Mouse (Mus musculus) liver, embryonic 11.5 days (tissue): ENCODE data around the gene Shf. TPM values are rescaled to one million over a fixed set of nuclear protein-coding genes. Genes with fewer than 3 reads are reported as not detected.

Experiments used
- ATAC-seq: fragments of 200-750 bp; cut with Nextera tagmentation; replicated peaks from 2 replicates; pipeline ENCODE4 v1.8.0; 2017; ENCODE audit warnings: moderate number of reproducible peaks, mild to moderate bottlenecking, moderate TSS enrichment, moderate library complexity; ENCODE audit not compliant: low FRiP score
- DNase-seq: peaks from one replicate; pipeline ENCODE4 v3.0.0-alpha.2; 2017; ENCODE audit warnings: low spot score
- H3K27ac ChIP-seq: fragments of 300-500 bp; sonication (generic); 2 replicates; pipeline ENCODE4 v1.5.1; 2014; ENCODE audit warnings: mild to moderate bottlenecking, low read depth, low read length, control low read depth
- H3K27me3 ChIP-seq: fragments of 300-500 bp; sonication (generic); replicated peaks from 2 replicates; pipeline ENCODE4 v1.6.1; 2014; ENCODE audit warnings: low read length, mixed read lengths; ENCODE audit not compliant: control insufficient read depth, insufficient read depth
- H3K36me3 ChIP-seq: fragments of 300-500 bp; sonication (generic); 2 replicates; pipeline ENCODE4 v1.6.1; 2014; ENCODE audit warnings: mild to moderate bottlenecking, low read length, moderate library complexity, mixed read lengths; ENCODE audit not compliant: control insufficient read depth, insufficient read depth
- H3K4me1 ChIP-seq: fragments of 300-500 bp; sonication (generic); replicated peaks from 2 replicates; pipeline ENCODE4 v1.6.1; 2014; ENCODE audit warnings: low read length, mixed read lengths; ENCODE audit not compliant: control insufficient read depth, insufficient read depth
- H3K4me2 ChIP-seq: fragments of 300-500 bp; sonication (generic); 2 replicates; pipeline ENCODE4 v1.6.1; 2014; ENCODE audit warnings: mild to moderate bottlenecking, control low read depth, moderate library complexity
- H3K4me3 ChIP-seq: fragments of 300-500 bp; sonication (generic); 2 replicates; pipeline ENCODE4 v1.5.1; 2014; ENCODE audit warnings: low read depth, low read length, control low read depth
- H3K9ac ChIP-seq: fragments of 300-500 bp; sonication (generic); 2 replicates; pipeline ENCODE4 v1.6.1; 2014; ENCODE audit warnings: low read depth, low read length, control low read depth
- H3K9me3 ChIP-seq: fragments of 300-500 bp; sonication (generic); 2 replicates; pipeline ENCODE4 v1.6.1; 2016; ENCODE audit warnings: low read length, inconsistent platforms, mixed read lengths; ENCODE audit not compliant: control insufficient read depth
- WGBS: fragments of 180-500 bp; shearing (Covaris S2); extraction: QIAGEN DNeasy Blood & Tissue Kit; methylation state at CpG from one replicate; pipeline ENCODE4 v1.1.7; 2014; 5-methylcytosine and 5-hydroxymethylcytosine counted together
- polyA plus RNA-seq: library from polyadenylated mRNA; unstranded; fragments of >200 nt; fragmentation: Nextera tagmentation; extraction: Ambion mirVana; gene quantifications from 2 replicates; pipeline ENCODE4 v1.2.1, GENCODE M21; 2014

Gene Shf
- polyA plus RNA-seq, 1 experiment from 2014 or later = 2.5 TPM

DNA sequence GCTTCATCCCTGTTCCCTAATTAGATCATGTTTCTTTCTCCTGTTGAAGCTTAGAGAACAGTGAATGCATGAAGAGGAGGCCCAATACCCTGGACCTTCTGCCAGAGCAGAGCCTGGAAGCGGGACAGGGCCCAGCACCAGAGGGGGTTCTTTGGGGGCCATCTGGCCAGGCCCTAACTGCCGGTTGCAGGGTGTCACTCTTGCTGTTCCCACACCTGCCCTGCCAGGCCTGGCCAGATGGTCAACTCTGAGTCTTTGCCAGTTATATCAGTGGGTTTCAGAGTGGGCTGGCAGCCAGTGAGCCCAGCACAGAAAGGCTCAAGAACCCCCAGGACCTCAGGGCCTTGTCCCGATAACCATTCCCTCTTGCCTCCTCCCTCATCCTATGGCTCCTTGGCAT lies 2.9 kb downstream of the Shf start:
- H3K4me1 ChIP-seq = peaks cover 25% of the 10 kb centered on the region
- 92% methylated on average over 3 of the region's 3 CpGs for WGBS
- DNase-seq = no peak

DNA sequence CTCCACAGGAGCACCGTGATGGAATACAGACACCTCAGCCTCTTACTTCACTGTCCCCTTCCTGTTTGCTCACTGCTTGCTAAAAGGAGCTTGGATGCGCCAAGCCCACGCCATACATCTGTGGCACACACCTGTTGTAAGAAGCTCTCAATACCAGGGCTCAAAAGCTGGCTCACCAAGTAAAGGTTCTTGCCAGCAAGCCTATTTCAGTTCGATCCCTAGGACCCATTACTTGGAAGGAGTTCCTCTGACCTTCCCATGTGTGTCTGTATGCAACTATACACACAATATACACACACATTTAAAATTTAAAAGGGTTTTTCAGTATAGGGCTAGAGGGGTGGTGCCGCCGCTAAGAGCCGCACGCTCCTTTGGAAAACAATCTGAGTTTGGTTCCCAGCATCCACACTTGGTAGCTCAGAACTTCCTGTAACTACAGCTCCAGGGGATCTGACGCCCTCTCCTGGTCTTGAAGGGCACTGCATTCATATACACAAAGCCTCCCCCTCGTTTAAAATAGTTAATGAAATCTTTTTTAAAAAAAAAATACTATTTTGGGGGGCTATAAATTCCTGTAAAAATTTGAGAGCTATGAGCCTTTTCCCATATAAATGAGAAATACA lies 3.6 kb downstream of the Shf start:
- Histone ChIP-seq H3K4me2 (no peak overlapping the region), H3K9ac (no peak overlapping the region), H3K27me3 (no peaks in the 10 kb centered on the region), H3K9me3 (no peaks in the 10 kb centered on the region), H3K4me1 (peaks cover 25% of the 10 kb centered on the region), H3K36me3 (no peaks in the 10 kb centered on the region), H3K27ac (peak overlapping the region; percentile 27; the same call in 1 of the 2 replicates), H3K4me3 (no peak overlapping the region)
- no peak for ATAC-seq
- no peak for DNase-seq
- 81% methylated on average over 10 of the region's 10 CpGs for WGBS

More for the DNA sequence above, 2.9 kb downstream of the Shf start:
- no peaks in the 10 kb centered on the region; the same call in 1 of the 2 replicates for H3K27me3 ChIP-seq
- no peaks in the 10 kb centered on the region for H3K36me3 ChIP-seq
- no peaks in the 10 kb centered on the region for H3K9me3 ChIP-seq
- H3K4me2 ChIP-seq = no peak overlapping the region
- H3K9ac ChIP-seq = no peak overlapping the region
- ATAC-seq = no peak
- H3K27ac ChIP-seq = no peak overlapping the region
- H3K4me3 ChIP-seq = no peak overlapping the region

DNA sequence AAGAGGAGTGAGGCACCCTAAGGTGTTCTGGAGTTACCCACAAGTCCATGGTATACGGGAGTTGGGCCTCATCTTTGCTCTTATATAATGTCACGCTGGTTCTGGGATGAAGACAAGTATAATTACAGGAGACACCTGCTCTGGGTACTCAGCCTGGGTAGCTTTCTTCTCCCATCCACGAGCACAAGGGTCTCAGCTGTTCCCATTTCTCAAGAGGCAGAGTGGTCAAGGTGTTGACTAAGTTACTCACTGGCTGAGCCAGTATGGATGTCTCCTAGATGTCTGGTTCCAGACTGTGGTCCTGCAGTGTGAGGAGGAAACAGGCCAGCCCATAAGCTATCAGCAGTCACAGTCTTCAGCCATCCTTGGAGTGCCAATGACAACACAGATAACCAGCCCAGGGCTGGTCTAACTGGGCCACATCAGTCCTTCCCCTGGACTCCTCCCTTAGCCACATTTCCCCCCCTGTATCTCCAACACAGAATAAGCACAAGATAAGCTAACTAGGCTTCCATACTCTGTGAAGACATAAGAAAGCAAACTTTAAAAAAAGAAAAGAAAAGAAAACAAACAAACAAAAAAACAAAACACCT lies 4.5 kb downstream of the Shf start:
- Histone ChIP-seq H3K9ac (no peak overlapping the region), H3K4me2 (peak overlapping the region; percentile 36; the same call in 1 of the 2 replicates), H3K27me3 (no peaks in the 10 kb centered on the region), H3K36me3 (no peaks in the 10 kb centered on the region), H3K27ac (peak overlapping the region; percentile 63; the same call in 1 of the 2 replicates), H3K9me3 (no peaks in the 10 kb centered on the region), H3K4me1 (peaks cover 24% of the 10 kb centered on the region), H3K4me3 (no peak overlapping the region)
- 75% methylated on average over 3 of the region's 3 CpGs for WGBS
- peak; percentile 87 for ATAC-seq
- DNase-seq = no peak

DNA sequence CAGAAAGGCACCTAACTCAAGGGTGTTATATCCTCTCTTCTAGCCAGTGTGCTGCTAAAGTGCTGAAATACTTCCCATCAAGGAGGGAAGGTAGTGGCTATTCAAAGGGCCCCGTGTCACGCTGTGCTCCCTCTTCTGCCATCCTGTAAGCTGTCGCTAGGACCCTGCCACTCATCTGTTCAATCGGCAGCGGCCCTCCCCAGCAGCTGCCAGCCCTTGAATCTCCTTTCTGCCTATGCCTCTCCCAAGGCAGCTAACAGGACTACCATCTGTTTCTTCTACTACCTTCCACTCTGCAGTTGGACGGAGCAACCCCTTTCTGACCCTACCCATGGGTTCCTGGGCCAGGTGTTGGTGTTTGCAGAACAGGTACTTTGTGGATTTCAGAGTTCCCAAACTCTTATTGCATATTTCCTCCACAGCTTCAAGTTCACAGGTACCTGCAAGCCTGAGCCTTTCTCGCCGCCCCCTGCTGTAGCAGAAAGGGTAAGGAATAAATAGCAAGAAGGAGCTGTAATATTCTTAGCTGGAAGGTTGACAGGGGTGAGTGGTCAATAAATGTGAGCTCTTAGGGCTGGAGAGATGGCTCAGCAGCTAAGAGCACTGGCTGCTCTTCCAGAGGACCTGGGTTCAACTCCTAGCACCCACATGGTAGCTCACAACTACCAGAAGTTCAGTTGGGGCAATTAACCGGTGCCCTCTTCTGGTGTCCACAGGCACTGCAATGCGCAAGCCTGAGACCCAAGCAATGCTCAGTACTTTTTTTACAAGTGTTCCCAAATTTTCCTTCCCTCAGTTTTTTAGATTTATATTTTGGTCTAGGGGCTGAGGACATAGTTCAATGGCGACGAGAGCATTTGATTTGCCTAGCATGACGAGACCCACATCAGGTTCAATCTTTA lies 6.1 kb downstream of the Shf start:
- no peak for DNase-seq
- no peaks in the 10 kb centered on the region for H3K36me3 ChIP-seq
- H3K4me1 ChIP-seq = peaks cover 22% of the 10 kb centered on the region
- ATAC-seq = no peak
- WGBS = 88% methylated on average over 13 of the region's 13 CpGs
- no peak overlapping the region for H3K4me2 ChIP-seq
- H3K4me3 ChIP-seq = no peak overlapping the region
- H3K9me3 ChIP-seq = no peaks in the 10 kb centered on the region
- no peaks in the 10 kb centered on the region for H3K27me3 ChIP-seq
- no peak overlapping the region for H3K27ac ChIP-seq
- H3K9ac ChIP-seq = no peak overlapping the region

DNA sequence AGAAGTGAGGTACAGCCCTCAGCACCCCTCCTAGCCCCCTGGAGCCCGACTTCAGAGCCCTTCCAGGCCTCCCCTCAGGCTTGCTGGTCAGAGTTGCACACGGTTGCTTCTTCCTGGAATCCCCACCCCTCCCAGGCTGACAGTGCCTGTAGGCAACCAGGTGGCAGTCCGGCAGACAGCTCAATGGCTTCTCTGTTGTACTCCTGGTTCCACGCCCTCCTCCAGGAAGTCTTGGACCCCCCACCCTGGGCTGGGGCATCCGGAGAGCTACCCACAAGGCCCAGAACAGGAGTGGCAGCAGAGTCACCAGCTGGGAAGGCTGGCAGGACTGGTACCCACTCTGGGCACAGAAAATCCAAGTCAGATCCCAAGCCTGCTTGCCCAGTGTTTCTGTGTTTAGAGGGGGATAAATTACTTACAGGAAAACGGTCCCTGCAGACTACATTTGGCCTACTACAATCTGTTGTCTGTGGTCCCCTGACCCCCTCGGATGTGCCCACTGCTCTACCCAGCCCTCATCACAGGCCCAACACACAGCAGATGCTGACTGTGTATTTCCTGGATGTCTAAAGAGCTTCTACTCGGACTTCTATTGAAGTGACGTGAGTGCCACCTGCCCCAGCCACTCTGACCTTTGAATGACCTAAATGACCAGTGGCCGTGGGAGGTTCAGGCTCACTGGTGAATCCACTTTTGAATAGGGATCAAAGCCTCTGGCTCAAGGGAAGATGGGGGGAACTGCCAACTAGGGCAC lies 6.9 kb downstream of the Shf start:
- H3K36me3 ChIP-seq = no peaks in the 10 kb centered on the region
- 69% methylated on average over 10 of the region's 10 CpGs for WGBS
- H3K9ac ChIP-seq = no peak overlapping the region
- no peak for ATAC-seq
- no peak overlapping the region for H3K27ac ChIP-seq
- no peak overlapping the region for H3K4me2 ChIP-seq
- no peak for DNase-seq
- H3K27me3 ChIP-seq = no peaks in the 10 kb centered on the region
- peaks cover 18% of the 10 kb centered on the region for H3K4me1 ChIP-seq
- H3K4me3 ChIP-seq = no peak overlapping the region
- no peaks in the 10 kb centered on the region for H3K9me3 ChIP-seq

DNA sequence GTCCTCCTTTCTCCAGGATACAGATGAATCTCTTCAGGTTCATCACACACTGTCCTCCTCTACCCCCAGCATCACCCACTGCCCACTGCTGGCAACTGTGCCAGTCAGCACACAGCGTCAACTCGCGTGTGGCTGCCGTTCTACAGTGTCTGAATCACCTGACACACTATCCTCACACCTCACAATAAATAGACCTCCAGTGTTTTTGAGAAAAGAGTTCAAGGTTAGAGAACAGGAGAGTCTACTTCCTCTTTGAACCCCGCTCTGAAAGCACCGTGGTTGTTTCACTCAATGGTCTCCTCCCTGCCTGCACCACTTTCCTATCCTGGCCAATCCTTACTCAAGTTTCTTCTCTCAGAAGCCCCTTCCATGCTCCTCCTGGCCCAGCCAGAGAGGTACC lies 7.8 kb downstream of the Shf start:
- 80% methylated on average over 6 of the region's 6 CpGs for WGBS
- no peak overlapping the region for H3K9ac ChIP-seq
- no peak for ATAC-seq

DNA sequence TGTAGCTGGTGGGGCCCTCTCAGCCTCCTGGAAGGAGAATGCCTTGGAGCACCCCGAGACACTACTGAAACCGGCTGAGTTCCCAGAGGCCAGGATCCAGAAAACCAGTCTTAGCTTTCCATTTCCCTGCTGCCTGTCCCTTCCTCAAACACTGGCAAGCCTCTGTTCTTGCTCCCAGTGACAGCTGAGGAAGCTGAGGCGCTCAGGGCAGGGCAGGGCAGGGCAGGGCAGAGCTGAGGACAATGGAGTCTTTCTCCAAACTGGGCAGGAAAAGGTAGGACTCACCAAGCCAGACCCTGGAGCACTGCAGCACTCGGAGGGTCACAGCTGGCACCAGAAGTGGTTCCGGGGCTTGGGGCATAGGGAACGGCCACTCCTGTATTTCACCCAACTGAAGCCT lies 8.7 kb downstream of the Shf start:
- Histone ChIP-seq H3K27ac (no peak overlapping the region), H3K9ac (no peak overlapping the region), H3K36me3 (no peaks in the 10 kb centered on the region), H3K9me3 (no peaks in the 10 kb centered on the region), H3K4me3 (no peak overlapping the region), H3K4me1 (peaks cover 12% of the 10 kb centered on the region), H3K27me3 (no peaks in the 10 kb centered on the region), H3K4me2 (no peak overlapping the region)
- ATAC-seq (no peak), DNase-seq (no peak)
- WGBS = 86% methylated on average over 6 of the region's 6 CpGs

More for the DNA sequence above, 7.8 kb downstream of the Shf start:
- H3K4me1 ChIP-seq = peaks cover 12% of the 10 kb centered on the region
- H3K4me2 ChIP-seq = no peak overlapping the region
- H3K27ac ChIP-seq = no peak overlapping the region
- H3K9me3 ChIP-seq = no peaks in the 10 kb centered on the region
- no peaks in the 10 kb centered on the region for H3K27me3 ChIP-seq
- DNase-seq = no peak
- H3K36me3 ChIP-seq = no peaks in the 10 kb centered on the region
- H3K4me3 ChIP-seq = no peak overlapping the region

DNA sequence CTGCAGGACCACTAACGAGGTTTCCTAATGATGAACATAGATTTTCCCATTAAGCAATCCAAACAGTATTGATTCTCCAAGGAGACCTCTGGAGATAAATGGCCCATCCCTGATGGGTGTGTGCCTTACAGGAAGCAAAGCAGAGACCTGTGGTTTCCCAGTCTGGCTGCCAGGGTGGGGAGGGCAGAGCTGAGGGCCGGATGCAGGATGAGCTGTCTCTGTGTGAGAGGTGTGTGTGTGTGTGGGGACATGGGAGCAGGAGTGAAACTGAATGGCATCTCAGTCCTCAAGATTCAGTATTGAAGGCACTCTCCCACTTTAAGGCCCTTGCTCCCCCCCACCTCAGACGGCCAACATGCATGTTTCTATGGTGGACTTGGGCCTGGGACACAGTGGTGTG lies 12.8 kb downstream of the Shf start:
- DNase-seq = no peak
- Histone ChIP-seq H3K27ac (no peak overlapping the region), H3K9ac (no peak overlapping the region), H3K4me3 (no peak overlapping the region), H3K4me1 (no peaks in the 10 kb centered on the region), H3K27me3 (no peaks in the 10 kb centered on the region), H3K36me3 (peaks cover 3% of the 10 kb centered on the region), H3K9me3 (no peaks in the 10 kb centered on the region), H3K4me2 (no peak overlapping the region)
- no peak for ATAC-seq
- WGBS = 69% methylated on average over 3 of the region's 3 CpGs
